Mouse (Mus musculus) kidney, adult 10 weeks (tissue): ENCODE data around the gene Mthfd1l. TPM values are rescaled to one million over a fixed set of nuclear protein-coding genes. Genes with fewer than 3 reads are reported as not detected.

Experiments used
- polyA plus RNA-seq: library from polyadenylated mRNA; stranded (reverse); fragments of 350-450 nt; fragmentation: Illumina TruSeq; extraction: RNeasy Lipid Tissue Mini Kit (QIAGEN cat#74804); gene quantifications from one replicate; pipeline ENCODE4 v1.2.3, GENCODE M21; 2014; ENCODE audit warnings: low read depth, low replicate concordance

Mthfd1l gene
- polyA plus RNA-seq = 0.69 TPM

GRCm38 (mm10) chr10:3972981-3973588, at the start of gene Mthfd1l:
TSS of gene Mthfd1l (plus strand) at chr10:3973118.

Other genes starting within 250 kb of the Mthfd1l start
- gene Plekhg1, start 232.8 kb upstream of the Mthfd1l start, polyA plus RNA-seq = 15.4 TPM